Mouse (Mus musculus): ENCODE measurements around the gene Cdh4. TPM values are rescaled to one million over a fixed set of nuclear protein-coding genes. Genes with fewer than 3 reads are reported as not detected.

Gene Cdh4
- polyA plus RNA-seq, 1 experiment from 2014 or later = 0.61 TPM

- Histone ChIP-seq H3K36me3 (replicated peaks; ENCODE audit: insufficient read depth, low read length) (no peaks in the 10 kb centered on the region), H3K4me1 (ENCODE audit: insufficient read depth) (peaks cover 22% of the 10 kb centered on the region), H3K4me3 (ENCODE audit: low read depth, low read length) (no peak overlapping the region), H3K4me2 (ENCODE audit: low read depth, low read length) (no peak overlapping the region), H3K9me3 (ENCODE audit: low read length) (no peaks in the 10 kb centered on the region), H3K27me3 (ENCODE audit: insufficient read depth, low read length) (no peaks in the 10 kb centered on the region), H3K27ac (ENCODE audit: low read depth) (no peak overlapping the region), H3K9ac (replicated peaks) (no peak overlapping the region)
- DNase-seq = no peak
- ATAC-seq = no peak
- TF ChIP-seq CTCF (IDR thresholded peaks at IDR 0.05; ENCODE audit: low read depth) (no peak), EP300 (IDR thresholded peaks at IDR 0.05; ENCODE audit: low read depth) (no peak)
- 73% methylated on average over 5 of the region's 5 CpGs for WGBS (ENCODE audit: insufficient replicate concordance)
These were observed 505.4 kb downstream of the Cdh4 start for GRCm38 (mm10) chr2:179947607-179948006.

- Histone ChIP-seq H3K27me3 (ENCODE audit: insufficient read depth, low read length) (no peaks in the 10 kb centered on the region), H3K4me3 (ENCODE audit: low read depth, low read length) (no peak overlapping the region), H3K27ac (ENCODE audit: low read depth) (no peak overlapping the region), H3K9me3 (ENCODE audit: low read length) (no peaks in the 10 kb centered on the region), H3K4me1 (ENCODE audit: insufficient read depth) (peaks cover 22% of the 10 kb centered on the region), H3K36me3 (replicated peaks; ENCODE audit: insufficient read depth, low read length) (no peaks in the 10 kb centered on the region), H3K9ac (replicated peaks) (no peak overlapping the region), H3K4me2 (ENCODE audit: low read depth, low read length) (no peak overlapping the region)
- 46% methylated on average over 5 of the region's 5 CpGs for WGBS (ENCODE audit: insufficient replicate concordance)
- no peak for DNase-seq
- TF ChIP-seq EP300 (IDR thresholded peaks at IDR 0.05; ENCODE audit: low read depth) (no peak), CTCF (IDR thresholded peaks at IDR 0.05; ENCODE audit: low read depth) (no peak)
- ATAC-seq = no peak
These were observed 506.6 kb downstream of the Cdh4 start for GRCm38 (mm10) chr2:179948820-179949219.
